Mouse (Mus musculus) monocyte, adult 2 months (primary cell): ENCODE measurements at regions not wholly inside any gene's neighbourhood (a gene's known extent, or its start where the extent isn't known, plus 50 kb on each side); places are given as distances from the start of the nearest gene placed in this dataset.
"Not testable (repeated sequence)": the region's sequence is repeated elsewhere in the genome, so short reads cannot be mapped to it uniquely, and the experiment has no call there.

Experiments used
- DNase-seq, 2 experiments: peaks; one replicate each; pipeline ENCODE4 v3.0.0; 2022; ENCODE audit warnings: low spot score in 2 of 2, low read depth in 1 of 2

DNA sequence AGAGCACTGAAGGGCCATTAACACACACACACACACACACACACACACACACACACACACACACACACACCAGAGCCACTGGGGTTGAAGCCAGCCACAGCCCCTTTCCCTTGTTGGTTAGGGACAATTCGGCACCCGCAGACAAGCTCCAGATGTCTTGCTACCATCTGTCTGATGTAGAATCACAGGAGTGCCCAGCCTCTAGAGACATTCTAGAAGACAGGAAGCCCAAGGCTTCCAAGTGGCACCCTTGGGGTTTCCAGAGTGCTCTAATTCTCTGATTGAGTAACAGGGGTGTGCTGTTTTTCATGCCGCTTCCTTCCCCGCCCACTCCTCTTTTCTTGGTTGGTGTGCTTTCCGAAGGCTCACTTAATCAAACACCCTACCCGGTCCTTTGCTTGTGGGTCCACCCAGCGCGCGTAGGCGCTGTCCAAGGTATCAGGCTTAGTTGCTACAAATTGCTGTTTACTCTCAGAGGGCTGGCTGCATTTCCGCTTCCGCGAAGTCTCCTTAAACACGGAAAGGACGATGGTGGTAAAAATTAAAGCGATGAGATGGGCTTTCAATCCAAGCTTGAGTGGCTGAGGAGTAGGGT is 59.5 kb upstream of the Zbtb18 start:
- DNase-seq, result peak in 1 of 2 experiments; percentile 9

DNA sequence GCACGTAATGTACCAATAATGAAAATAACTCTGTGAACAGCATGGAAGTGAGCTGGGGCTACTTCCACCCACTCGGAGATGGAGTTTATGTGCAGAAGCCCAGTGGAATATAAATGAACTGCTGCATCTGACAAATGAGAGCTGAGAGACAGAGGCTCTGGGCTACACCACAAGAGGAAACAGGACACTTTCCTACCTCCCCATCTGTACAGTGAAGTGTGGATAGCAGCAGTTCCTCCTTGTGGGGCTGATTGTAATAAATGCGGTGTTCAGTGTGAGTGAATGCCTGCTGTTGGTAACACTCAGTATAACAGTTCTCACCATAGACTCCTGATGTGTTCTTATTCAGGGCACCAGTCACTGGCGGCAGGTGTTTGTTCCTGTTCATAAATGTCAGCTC is 60.0 kb upstream of the Zbtb18 start:
- DNase-seq, result no peak

DNA sequence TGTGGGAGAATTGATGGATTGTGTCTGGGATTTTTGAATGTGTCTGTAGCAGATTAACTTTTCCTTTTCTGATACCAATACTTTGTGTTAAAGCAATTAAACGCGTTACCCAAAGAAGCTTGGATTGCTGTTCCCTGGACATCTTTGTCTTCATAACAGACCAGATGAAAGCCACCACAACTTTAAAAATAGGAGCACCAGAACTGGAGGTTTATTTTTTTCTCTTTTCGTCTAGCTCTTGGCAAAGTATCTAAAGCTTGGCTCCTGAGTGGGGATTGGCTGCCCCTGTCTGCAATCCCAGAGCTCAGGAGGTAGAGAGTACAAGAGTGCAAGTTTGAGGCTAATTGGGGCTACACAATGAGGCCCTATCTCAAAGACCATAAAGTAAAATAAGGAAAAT is 64.0 kb upstream of the Zbtb18 start:
- DNase-seq, result no peak

DNA sequence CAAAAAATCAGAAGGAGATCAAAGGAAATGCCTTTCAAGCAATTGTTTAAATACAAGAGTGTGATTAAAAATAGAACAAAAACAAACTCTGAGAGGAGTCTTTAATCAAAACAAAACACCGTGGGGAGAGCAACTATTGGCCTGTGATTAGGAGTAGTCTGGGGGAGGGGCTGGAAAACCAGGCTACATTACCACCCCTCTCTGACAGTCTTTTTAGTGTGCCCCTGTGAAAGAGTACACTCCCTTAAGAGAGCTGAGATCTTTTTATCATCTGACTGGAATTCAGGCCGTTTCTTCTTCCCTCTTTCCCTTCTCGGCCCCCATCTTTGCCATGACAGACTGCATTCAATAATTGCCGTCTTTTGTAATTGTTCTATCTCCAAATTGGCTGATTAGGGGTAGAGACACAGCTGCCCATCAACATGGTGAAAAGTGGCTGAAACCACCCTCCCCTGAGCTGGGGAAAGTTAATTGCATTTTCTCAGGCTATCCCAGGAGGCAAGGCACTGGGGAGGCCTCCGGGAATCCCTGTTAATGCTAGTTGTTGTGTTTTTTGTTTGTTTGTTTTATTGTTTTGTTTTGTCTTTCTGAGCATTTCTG is 68.8 kb upstream of the Zbtb18 start:
- DNase-seq, result no peak

DNA sequence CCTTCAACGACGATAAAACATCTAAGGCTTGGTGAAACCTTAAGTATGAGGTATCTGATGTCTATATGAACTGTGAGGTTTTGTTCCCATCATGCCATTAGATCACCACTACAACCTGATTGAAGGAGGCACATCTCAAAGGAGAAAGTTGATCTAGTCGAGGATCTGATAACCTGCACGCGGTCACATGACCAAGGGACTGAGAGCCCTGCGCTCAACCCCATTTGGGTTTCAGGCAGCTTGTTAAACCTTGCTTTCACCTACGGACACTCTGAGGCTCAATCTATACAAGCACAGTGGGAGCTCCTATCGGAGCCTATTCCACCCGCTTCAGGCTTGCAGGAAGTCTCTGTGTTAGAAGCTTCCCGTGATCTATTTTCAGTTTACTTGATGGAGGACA is 70.1 kb upstream of the Zbtb18 start:
- no peak for DNase-seq

DNA sequence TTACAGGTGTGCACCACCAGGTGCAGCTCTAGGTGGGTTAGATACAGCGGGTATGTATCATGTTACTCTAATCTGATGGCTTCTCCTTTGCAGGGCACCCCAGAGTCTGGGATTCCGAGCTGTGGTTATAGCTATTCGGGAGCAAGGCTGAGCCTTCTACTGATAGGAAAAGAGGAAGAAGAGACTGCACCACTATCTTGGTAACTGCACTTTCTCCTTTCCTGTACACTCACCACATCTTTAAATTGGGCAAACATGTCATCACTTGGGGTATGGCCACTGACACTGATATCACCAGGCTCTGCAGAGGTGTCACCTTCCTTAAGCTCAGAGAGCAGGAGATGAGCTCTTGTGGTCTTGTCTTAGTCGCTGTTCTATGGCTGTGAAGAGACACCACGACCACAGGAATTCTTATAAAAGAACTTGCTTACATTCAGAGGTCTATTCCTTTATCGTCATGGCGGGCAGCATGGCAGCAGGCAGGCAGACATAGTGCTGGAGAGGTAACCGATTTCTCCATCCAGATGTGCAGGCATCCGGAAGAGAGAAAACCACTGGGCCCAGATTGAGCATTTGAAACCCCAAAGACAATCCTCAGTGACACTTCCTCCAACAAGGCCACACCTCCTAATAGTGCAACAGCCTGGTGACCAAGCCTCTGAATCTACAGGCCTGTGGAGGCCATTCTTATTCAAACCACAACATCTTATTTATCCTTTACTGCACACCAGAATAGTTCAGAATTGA is 74.1 kb upstream of the Zbtb18 start:
- no peak for DNase-seq

DNA sequence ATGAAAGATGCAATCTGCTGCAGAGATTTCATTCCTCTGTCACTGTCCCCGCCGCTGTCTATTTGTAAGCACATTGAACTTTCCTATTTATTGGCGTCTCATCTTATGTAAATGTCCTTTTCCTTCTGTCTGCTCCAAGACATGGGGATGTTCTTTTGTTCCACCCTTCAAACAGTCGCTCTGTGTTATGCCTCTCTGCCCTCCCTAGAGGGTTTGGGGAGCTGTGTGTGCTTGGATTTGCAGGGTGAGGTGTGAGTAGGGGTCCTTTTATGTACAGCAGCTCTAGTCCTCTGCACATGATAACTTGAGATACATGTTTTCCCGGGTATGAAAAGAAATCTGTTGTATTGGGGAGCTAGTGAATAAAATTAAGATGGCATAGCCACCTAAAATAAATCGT is 75.2 kb upstream of the Zbtb18 start:
- DNase-seq, result no peak

DNA sequence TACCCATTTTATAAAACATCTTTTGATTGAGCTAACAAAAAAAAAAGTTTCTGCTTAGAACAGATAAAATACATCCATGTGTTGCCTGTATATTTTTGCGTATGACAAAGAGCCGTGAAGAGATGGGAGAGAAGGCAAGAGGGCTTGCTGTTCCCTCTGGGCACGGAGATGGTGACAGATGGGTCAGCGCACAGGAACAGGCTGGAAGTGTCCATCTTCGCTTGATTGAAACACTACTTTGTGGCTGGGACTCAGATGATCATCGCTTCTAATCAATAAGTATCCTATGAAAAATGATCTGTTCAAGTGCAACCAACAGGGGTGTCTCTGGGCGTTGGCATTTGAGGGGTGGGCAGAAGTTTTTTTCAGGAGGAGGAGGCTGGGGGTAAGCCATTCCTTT is 75.7 kb upstream of the Zbtb18 start:
- DNase-seq, result no peak

DNA sequence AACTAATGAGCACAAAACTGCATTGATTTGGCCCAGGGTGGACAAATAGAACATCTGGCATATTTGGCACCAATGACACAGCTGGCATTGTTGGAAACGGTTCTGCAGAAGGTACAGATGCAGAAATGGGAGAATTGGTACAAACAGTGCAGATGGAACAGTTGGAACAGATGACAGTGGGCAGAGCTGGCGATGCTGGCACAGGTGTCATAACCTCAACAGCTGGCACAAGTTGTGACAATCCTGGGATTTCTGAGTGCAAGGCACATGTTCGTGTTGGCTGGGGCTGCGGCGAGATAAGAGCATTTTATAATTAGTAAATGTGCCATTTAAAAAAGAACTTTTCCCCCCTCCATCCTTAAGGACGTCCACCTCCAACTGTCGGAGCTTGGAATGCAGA is 77.8 kb upstream of the Zbtb18 start:
- no peak for DNase-seq

DNA sequence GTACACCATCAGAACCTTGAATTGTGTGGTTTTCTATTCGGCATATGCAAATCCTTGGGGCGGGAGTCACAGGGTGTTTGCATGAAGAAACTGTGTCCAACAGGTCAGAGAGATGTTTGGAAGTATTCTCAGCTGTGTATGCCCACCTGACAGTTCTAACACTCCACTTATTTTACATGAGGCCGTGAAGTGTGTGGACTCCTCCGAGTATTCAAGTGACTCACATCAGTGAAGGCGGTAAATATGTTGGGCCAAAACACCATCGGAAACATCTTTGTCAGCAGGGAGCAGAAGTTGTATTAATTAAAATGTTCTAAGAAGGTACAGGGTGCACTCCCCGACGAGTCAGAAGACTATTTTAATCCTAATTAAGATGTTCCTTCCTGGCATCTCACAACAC is 79.8 kb upstream of the Zbtb18 start:
- DNase-seq, result no peak

DNA sequence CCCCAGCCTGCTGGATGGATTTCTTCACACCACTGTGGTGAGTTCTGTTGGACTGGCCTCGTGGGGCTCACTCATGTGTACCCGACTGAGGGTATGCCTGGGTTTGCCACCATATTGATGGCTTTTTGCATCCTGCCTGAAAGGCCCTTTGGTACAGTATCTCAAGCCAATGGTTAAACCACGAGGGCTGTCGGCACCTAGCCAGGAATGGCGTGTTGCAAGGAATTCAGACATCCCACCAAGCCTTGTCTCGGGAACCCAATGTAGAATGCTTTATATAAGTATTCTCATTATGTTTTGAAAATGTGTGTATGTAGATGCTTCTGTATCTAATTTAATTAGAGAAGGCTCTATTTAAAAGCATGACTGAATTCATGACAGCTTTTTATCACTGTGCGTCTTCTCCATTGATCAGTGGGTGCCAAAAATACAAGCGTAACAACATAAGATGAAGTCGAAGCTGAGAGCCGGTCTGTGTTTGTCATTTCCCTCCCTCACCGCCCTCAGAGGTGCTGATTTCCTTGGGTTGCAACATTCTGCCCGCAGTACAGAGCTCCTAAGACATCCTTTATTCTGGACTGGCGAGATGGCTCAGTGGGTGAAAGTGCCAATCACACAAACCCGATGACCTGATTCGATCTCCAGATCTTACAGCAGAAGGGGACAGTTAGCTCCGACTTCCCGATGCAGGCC is 90.5 kb upstream of the Akt3 start:
- DNase-seq, result no peak

DNA sequence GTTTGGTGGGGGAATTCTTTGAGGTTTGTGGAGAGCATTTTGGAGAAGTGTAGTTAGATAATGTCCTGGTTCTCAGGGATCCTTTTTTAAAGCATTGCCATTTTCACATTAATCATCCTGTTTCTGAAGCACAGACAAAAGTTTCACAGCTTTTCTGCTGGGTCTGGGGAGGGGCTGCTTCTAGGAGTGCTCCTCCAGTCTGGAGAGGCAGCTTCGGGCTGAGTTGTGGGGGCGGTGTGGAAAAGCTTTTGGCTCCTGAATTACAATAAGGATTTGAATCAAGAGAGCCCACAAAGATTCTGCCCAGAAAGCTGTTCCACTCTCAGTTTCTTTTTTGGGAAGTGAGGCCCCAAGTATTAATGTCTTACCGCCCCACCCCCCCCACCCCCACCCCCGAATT is 89.2 kb upstream of the Akt3 start:
- no peak for DNase-seq

DNA sequence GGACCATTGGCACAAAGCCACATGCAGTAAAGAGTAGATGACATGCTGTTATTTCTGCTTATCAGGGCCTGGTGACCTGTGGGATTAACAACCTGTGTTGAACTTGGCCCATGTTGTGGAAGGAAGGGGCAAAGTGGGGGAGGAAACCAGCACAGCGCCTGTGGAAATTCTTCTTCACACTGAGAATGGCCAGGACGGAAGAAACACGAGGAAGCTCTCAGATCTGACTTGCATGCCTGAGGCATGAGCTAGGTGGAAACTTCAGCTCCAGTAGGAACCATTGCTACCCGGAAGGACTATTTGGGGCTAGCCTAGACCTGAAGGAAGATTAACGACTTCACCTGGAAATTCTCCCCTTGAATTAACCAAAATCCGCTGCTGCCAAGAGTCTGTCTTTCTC is 88.5 kb upstream of the Akt3 start:
- no peak for DNase-seq

DNA sequence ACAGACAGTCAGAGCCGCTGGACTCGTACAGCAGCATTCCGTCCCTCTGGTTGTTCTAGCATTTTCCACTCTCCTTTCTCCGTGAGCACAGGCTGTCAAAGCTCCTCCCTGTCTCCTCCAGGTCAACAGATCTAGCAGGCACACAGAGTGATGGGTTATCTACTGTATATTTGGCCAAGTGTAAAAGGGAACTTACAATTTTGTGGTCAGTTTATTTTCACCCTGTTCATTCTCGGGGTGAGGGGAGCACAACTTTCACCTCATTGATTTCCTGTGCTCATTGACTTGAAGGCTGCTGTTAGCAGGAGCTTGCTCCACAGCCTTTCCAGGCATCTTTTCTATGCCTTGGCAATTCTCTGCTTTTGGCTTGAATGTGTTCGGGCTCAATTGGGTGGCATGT is 87.5 kb upstream of the Akt3 start:
- no peak for DNase-seq

DNA sequence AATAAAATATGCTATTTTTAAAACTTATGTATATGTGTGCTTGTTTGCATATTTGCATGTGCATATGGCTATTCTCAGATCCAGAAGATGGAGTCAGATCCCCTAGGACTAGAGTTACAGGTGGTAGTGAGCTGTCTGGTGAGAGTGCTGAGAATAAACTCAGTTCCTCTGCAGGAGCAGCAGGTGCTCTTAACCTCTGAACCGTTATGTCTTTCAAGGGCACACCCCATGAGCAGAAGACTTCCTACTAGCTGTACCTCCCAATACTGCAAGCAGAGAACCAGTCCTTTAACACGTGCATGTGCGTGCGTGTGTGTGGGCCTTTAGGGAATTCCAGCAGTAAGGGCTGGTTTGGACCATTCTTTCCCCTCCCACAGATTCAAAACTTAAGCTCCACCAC is 85.9 kb upstream of the Akt3 start:
- no peak for DNase-seq

DNA sequence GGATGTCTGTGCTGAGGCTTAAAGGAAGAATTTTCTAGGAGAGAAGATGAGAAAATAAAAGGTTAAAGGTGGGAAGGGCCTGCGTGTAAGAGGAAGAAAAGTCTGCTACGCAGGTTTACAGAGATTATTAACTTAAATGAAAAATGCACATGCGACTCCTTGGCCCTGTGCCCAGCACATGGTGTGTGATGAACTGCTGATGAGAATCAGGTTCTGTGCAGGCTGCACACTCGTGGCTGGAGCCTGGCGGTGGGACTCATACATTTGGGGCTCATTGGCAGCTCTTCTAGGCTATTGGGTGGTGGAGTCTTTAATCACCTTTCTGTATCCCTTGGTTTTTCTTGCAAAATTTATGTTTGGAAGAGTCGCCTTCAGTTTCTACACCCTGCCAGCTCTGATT is 85.1 kb upstream of the Akt3 start:
- DNase-seq, result no peak

DNA sequence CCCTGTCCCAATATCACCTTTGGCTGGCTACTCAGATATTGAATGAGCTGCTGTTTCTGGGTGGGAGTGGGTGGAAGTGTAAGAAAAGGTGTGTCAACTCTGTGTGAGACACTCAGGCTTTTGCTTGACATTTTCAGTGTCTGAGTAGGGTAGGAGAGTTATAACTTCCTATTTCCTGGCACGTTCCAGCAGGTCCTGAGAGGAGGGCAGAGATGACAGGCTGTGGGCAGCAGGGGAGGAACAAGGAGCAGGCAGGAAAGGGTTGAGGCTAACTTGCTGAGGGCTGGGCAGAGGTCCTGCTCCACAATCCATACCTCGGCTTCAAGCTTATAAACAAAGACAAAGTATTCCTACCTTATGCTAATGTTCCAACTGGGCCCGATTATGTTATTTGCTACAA is 82.2 kb upstream of the Akt3 start:
- DNase-seq, result no peak

DNA sequence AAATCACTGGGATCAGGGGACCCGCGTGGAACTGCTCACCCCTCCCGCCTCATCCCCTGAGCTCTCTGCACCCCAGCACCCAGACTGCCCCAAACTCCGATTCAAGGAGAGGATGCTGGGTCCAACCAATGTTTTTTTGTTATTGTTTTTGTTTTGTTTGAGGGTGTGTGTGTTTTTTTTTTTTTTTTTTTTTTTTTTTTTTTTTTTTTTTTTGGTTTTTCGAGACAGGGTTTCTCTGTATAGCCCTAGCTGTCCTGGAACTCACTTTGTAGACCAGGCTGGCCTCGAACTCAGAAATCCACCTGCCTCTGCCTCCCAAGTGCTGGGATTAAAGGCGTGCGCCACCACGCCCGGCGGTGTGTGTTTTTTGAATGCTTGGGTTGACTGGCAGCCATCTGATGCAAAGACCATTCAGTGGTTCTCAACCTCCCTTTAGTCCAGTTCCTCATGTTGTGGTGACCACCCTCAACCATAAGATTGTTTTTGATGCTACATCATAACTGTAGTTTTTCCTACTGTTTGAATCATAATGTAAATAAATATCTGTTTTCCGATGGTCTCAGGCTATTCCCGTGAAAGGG is 81.3 kb upstream of the Akt3 start:
- not testable (repeated sequence) for DNase-seq

DNA sequence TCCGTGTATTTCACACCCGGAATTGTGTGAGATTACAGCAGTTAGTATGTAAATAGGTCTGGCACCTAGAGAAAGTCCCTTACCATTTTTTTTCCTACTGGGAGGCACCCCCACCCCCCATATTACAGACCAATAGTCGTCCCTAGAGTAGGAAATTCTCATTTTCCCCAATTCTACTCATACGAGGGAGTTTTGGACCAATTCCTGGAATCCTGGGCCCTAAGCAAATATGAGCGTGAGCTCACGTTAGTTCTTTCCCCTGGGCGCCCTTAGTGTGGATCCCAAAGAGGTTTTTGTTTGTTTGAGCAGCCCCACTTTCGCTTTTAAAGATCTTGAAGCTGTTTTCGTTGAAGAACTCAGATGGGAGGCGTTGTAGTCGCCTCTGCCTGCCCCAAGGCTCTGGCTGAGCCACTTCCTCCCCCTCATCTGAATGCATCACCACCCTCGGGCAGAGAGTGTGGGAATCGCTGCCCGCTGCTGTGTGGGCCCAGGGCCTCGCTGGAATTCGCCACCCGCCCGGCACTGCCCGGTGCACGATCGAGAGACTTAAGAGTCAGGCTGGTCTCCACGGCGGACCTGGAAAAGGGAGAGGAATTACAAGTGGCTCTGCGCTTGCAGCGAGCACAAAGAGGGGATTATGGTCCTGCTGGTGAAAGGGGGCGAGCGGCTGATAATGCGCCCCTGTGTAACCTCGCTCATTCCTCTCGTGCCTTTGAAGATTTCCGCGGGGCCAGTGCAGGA is 80.6 kb upstream of the Akt3 start:
- peak in 1 of 2 experiments; percentile 7 for DNase-seq

DNA sequence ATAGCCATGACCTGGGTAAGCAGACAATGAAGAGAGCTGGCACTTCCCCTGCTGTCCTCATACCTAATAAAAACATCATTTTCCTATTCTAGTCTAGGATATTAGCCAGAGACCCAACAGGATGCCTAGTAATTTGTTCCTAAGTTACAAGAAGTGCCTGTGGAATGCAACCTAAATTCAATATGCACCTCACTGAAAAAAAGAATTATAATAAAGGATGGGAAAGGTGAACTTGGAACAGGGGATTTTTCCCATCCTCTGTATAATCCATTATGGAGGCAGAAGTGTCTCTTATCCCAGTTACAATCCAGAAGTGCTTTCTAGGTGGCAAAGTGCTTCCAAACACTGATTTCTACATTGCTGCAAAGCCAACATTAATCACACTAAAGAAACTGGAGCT is 79.8 kb upstream of the Akt3 start:
- no peak for DNase-seq

DNA sequence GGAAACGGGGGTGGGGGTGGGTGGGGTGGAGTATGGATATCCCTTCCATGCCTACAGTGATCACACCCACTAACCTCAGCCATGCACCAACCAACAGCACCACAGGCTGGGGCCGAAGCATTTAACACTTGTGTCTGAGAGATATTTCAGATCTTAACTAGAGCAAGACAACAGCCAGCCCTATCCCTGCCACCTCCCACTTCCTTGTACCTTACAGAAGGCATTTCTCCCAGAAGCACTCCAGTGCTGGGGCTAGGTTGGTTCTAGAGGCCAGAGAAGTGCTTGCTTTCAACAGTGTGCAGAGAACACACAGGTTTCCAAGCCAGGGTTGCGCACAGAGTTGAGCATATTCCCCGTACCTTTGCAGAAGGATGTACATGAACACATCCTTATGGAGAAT is 79.1 kb upstream of the Akt3 start:
- no peak for DNase-seq
